Mouse (Mus musculus) cerebellum, adult 2 months (tissue): ENCODE data around the gene Trank1.

Experiments
- CTCF ChIP-seq: fragments of 200-500 bp; IDR thresholded peaks from 2 replicates; pipeline ENCODE4 v1.5.1; 2011; ENCODE audit warnings: low read depth, mild to moderate bottlenecking, control low read depth, low read length, moderate library complexity, borderline replicate concordance; ENCODE audit not compliant: insufficient read depth
- POLR2A ChIP-seq: fragments of 200-500 bp; IDR thresholded peaks from 2 replicates; pipeline ENCODE4 v1.6.1; 2011; ENCODE audit warnings: low read length, control low read depth, borderline replicate concordance; ENCODE audit not compliant: insufficient read depth

DNA sequence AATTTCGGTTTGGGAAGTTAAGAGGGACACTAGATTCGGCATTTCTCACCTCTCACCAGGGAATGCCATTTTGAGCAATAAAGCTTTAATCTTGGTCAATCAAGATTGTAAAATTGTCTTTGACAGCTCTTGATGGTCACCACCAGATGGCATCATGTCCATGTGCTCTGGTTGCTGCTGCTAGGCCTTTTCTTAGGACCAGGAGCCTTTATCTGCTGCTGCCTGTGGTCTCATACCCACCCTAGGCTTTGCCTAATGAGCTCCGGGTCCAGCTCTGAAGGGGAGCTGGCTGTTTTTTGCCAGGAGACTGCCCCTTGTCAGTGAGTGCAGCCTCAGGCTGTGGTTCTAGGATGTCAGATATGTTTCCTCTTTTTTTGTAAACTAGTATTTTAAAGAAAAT lies 44.8 kb downstream of the Trank1 start:
- TF ChIP-seq POLR2A: no peak
- TF ChIP-seq CTCF: peak; percentile 42; the same call in 1 of the 2 replicates
